Mouse (Mus musculus): ENCODE measurements around the gene Lsm14a.

Gene Lsm14a

DNA sequence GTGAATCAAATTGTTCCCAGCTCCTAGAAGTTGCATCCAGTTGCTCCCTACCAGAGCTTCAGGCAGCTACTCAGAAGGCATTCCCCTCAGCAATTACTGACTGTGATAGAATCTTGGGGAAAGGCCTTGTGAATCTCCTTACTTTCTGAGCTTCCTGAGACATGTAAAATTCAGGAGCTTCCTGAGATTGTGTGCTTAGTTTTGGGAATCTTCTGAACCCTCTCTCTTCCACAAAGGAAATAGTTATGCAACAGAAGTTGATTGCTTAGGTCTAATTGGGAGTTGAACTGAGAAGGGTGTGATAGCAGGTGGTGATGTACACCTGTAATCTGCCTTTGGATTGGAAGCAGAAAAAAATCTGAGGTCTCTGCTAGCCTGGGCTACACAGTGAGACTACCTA is at the start of gene Lsm14a:
Gene Lsm14a (minus strand): TSS at position 101 of the 400 bp plus-strand sequence.
- DNase-seq (ENCODE audit: low read depth, low spot score) = no peak

DNA sequence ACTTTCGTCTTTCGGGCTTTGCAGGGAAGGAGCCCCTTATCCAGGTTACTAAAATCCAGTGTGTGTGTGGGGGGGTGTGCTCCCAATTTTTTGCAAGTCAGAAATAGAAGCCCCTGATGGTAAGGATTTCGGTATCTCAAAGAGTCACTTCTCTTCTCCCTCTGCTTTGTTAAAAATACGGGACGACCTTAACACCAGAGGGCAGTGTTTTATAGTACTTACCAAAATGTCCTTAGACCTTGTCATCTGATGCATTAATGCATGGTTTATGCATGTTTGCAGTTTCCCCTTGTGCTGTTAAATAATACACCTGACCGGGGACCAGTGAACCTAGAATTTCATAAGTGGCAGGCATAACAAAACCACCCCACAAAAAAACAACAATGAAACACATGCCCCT is 45.8 kb upstream of the Lsm14a start:
- no peak for DNase-seq (ENCODE audit: low read depth, low spot score)

DNA sequence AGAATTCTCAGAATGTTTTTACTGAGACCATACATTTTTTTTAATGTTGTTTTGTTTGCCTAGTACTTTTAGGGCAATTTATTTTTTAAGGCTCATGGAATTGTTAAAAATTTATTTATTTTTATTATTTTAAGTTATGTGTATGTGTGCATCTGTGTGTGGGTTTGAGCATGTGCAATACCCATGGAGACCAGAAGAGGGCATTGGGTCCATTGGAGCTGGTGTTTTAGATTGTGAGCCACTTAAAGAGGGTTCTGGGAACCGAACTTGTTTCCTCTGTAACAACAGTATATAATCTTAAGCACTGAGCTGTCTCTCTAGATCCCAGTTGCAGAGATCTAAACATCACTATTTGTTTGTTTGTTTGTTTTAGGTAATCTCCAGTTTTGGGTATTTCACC is 40.5 kb upstream of the Lsm14a start:
- no peak for DNase-seq (ENCODE audit: low read depth, low spot score)

DNA sequence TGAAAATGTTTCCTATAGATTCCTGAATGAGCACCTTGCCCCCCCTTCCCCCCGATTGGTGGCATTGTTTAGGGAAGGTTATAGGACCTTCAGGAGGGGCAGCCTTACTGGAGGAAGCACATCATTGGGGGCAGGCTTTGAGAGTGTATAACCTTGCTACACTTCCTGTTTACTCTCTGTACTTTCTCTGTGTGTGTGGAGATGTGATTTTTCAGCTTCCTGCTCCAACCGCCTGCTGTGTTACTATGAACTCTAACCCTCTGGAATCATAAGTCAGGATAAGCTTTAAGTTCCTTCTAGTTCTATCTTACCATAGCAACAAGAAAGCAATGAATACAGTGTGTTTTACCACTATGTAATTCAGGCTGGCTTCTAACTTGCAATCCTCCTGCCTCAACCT is 28.1 kb upstream of the Lsm14a start:
- no peak for DNase-seq (ENCODE audit: low read depth, low spot score)

DNA sequence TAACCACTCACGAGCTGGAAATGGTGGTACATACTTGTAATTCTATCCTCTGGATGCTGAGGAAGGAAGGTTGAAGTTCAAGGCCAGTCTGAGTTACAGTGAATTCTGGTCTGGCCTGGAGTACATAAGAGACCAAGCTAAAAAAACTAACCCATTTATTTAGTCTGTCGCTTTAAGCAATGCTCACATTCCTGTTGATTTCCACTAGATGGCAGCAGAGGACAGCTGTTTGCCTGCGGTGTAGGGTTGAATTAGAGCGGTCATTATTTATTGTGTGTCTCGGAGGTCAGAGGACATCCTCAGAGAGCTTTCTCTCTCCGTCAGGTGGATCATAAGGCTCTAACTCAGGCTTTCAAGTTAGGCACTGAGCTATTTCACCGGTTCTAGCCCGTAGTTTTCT is 14.4 kb upstream of the Lsm14a start:
- DNase-seq (ENCODE audit: low read depth, low spot score) = peak; percentile 57

DNA sequence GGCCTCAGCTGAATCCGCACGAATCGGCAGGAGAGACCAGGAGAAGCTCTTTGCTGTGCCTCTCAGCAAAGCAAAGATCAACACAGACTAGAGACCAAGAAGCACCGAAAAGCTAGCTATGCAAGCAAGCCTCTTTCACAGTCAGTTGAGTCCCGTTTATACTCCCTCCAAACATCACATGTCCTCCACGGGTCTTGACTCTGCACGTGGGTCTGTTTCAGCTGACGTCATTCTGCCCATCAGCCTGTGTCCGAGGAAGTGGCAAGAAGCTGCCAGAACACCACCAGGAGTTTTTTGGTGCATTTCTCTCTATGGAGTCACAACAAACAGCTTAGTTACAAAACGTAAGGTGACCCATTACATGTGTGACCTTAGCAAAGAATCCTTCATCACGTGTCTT is 10.8 kb upstream of the Lsm14a start:
- no peak for DNase-seq (ENCODE audit: low read depth, low spot score)

DNA sequence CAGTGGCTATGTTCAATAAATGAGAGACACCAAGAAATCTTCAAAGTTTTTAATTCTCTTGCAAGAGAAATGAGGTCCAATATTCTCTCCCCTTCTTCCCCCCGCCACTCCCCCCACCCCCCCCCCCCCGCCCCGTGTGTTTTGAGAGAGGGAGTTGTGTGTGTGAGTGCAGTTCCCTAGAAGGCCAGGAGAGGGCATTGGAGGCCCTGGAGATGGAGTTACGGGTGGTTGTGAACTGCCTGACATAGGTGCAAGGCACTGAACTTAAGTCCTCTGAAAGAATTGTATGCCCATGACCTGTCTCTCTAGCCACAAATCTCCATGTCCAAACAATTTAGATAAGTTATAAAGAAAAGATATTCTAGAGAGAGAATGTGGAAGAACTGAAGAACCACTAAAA is 7.0 kb upstream of the Lsm14a start:
- DNase-seq (ENCODE audit: low read depth, low spot score) = no peak

DNA sequence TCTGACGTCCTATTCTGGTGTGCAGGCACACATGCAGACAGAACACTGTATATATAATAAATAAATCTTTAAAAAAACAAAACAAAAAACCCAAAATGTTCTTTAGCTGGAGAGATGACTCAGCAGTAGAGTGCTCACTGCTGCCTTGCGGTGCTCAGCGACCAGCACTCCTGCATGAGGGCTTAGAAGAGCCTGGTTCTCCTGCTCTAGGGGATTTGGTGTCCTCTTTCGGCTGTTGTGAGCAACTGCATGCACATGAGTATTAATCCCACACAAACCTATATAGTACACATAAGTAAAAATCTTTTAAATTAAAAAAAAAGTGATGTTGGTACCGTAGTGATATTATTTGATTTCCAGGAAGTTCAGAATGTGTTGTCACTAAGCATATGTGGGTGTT is 5.7 kb upstream of the Lsm14a start:
- DNase-seq (ENCODE audit: low read depth, low spot score) = no peak

DNA sequence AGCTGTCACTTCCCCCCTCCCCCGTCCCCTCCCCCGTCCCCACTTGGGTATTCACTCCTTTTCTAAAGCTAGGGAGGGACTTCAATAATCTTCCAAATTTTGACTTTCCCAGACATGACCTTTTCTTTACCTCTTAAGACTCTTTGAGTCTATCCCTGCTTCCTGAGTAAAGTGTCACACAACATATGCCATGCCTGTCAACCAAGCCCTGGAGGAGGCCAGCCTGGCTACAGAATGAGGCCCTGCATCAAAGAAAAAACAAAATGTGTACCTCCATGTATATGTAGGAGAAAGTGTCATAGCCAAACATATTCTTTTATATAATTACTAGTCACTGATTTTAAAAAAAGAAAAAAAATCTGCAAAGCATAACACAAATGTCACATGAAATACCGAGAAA is 3.7 kb upstream of the Lsm14a start:
- DNase-seq (ENCODE audit: low read depth, low spot score) = no peak

DNA sequence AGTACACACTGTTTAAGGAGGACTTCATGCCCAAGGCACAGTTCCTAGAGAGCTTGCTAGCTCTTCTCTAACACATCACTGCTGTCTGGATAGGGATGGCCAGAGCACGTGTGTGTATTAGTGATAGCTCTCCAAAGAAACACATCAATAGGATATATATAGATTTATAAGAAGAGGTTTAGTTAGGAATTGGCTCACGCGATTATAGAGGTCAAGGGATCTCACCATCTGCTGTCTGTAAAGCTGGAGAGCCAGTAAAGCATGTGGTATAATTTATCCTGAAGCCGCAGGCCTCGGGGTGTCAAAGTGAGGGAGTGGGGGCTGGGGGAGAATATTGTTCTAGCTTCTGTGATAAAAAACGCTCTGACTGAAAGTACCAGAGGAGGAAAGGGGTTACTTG is 2.6 kb upstream of the Lsm14a start:
- DNase-seq (ENCODE audit: low read depth, low spot score) = no peak

DNA sequence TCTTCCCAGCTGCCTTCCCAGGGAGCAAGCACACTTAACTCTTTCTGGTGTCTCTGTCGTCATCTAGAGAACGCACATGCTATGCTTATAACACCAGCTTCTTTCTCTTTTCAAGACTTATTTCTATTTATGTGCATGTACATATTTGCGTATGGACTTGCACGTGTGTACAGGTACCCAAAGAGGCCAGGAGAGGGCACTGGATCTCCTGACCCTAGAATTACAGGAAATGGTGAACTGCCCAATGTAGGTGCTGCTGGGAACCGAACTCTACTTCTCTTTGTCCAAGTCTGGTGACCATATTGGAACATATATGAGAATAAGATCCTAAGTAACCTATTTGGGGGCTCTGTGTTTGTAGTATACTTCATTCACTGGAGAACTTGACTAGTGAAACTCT is 1.5 kb upstream of the Lsm14a start:
- DNase-seq (ENCODE audit: low read depth, low spot score) = no peak

DNA sequence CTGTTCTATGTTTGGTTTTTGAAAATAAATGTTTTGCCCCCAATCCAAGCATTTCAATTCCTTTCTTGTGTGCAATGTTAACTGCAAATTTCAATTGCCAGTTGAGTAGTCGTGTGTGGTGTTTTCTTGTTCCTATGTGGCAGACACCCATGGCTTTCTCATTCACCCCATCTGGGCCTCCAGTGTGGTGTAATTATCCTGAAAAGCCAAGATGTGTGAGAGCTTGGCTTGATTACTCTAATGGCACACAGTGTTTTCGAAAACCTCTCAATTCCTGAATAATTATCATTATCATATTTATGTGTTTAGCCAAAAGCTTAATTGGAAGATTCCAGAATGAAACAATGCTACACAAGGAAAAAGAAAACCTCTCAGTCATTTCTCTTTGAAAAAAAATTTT is 976 bp upstream of the Lsm14a start:
- no peak for DNase-seq (ENCODE audit: low read depth, low spot score)

DNA sequence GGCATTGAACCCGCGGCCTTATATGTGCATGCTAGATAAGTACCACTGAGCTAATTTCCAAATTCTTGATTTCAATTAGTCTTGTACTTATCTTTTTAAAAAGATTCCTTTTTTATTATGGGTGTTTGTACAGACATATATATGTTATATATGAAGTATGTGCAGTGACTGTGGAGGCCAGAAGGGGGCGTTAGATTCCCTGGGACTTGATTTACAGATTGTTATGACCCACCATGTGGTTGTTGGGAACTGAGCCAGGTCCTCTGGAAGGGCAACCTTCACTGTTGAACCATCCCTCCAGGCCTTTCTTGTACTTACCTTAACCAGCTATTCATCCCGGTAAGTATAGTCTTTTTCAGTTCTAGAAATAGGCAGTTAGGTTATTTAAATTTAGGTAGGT is 780 bp downstream of the Lsm14a start:
- no peak for DNase-seq (ENCODE audit: low read depth, low spot score)

DNA sequence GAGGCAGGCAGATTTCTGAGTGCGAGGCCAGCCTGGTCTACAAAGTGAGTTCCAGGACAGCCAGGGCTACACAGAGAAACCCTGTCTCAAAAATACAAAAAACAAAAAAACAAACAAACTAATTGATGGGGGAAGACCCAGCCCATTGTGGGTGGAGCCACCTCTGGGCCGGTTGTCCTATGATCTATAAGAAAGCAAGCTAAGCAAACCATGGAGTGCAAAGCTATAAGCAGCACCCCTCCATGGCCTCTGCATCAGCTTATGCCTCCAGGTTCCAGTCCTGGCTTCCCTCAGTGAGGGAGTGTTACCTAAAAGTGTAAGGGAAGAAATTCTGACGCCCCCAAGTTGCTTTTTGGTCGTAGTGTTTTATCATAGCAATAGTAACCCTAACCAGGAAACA is 1.4 kb downstream of the Lsm14a start:
- DNase-seq (ENCODE audit: low read depth, low spot score) = no peak

DNA sequence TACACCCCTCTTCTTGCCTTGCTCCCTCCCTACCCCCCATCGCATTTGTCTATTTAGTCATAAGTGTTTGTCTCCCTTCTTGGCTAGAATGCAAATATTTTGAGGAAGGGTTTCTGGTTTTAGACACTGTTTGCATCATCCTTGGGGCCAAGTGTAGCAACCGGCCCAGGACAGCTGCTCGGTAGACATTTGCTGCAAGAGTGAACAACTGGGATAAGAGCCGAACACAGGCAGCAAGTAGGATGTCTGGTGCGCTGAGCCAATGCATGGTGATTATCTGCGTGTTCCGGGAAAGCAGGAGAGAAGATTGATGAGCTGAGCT is 2.3 kb downstream of the Lsm14a start:
- no peak for DNase-seq (ENCODE audit: low read depth, low spot score)

DNA sequence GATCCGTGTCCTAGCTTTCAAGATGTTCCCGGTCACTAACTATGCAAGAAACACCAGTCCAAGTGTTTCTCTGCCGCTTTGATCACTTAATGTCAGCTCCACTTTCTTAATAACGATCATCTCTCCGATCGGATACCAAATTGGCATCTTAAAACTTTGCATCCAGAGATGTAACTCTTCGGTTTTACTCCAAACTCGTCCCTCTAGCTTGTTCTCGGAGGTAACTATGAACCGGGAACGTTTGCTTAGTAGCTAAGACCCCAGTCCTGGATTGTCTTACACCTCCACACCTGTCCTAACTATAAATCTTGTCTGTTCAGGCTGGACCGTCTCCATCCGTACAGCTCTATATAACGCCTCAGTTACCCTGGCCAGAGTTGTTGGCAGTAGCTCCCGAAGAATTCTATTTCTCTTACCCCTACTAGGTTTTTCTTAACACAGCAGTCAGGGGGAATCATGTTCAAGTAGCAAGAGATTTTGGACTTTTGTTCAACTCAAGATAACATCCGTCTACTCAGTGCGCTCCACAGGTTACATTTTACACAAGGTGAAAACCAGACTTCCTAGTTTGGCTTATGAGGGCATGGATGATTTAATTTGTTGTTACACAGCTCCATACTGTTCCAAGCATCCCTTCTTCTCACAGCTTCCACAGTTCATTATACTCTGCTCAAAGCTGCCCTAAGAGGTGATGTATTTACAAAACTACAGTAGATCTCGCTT is 2.8 kb downstream of the Lsm14a start:
- DNase-seq (ENCODE audit: low read depth, low spot score) = no peak

DNA sequence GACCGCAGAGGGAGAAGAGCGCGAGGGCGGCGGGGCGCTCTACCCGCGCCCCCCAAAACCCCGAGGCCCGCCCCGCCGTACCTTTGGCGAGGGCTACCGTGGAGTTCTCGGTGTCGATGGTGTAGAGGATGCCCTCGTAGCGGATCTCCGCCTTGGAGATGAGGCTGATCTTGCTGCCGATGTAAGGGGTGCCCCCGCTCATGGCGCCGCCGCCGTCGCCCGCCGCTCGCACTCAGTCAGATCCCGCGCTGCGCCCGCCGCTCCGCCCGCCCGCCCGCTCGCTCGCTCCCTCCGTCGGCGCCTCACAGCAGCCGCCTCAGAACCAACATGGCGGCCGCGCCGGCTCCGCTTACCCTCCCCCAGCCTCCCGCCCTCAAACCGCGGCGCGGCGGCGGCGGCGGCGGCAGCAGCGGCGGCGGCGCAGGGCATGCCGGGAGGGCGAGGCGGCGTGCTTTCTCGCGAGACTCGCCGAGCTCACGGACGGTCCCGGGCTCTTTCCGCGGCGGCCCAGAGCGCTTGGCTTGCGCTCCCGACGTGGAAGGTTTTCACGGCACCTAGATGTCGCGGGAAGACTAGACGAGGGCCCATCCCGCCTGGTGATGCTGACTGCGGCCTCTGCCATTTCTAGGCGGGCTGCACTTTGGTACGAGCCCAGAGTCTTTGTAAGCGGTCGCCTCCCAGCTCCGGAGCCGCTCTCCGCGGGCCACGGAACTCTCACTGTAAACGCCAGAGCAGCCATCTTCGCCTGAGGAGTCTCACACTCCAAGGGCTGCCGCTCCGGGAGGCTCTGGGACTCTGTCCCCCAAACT is 3.6 kb downstream of the Lsm14a start:
- peak; percentile 89 for DNase-seq (ENCODE audit: low read depth, low spot score)

DNA sequence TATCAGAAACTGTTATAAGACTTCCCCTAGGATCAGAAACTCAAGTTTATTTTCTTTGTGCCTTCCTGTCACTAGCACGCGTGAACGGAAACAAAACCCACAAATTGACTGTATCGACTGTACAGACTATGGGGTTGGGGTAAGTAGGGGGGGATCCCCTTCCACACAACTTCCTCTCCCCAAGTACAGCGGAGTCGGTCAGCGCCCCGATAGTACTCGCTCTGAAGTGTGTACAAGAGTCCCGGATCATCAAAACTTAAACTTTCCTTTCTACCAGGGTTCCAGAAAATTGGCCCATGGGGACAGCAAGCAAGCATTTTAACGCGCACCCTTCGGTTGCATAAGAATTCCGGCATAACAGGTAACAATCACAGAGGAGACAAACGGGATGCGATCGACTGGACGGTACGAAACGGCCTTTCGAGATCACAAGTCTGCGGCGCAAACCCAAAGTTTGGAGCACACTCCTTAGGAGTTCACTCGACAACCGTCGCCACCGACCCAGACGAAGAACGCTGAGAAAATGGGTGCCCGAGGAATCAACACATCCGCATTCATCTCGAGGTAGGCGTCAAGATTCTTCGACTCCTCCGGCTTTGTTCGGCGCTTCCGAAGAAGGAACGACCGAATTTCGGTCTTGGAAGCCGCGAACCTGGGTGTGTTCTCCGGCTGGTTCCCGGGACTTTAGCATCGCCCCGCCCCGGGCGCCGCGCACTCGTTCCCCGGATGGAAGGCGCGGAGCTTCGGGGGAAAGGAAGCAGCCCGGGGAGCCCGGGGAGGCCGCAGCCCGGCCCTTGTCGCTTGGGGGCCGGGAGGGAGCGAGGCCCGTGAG is 4.5 kb downstream of the Lsm14a start:
- no peak for DNase-seq (ENCODE audit: low read depth, low spot score)

DNA sequence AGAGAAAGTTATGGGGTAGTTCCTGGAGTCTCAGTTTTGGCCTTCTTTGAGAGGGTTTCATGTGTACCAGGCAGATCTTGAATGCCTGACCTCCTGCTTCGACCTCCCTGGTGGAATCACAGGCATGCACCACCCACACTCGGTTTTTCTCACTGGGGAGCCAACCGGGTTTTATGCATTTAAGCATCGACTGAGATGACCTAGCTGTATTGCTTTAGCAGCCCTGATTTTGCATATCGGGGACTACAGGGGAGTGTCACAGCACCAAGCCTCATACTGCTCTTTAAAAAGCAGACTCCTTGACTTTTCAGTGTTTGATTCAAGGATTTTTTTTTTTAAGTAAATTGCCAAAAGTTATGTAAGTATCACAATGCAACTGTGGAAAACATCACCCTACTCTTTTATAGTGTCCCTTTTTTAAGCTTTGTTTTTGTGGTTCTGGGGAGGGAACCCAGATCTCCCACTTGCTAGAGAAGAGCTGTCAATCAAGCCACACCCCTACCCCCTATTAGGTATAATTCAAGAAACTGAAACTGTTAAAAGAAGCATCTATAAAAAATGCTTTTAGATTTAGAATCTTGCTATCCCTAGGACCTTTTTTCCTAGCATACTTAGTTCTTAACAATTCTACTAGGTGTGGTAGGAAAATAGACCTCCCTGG is 5.2 kb downstream of the Lsm14a start:
- no peak for DNase-seq (ENCODE audit: low read depth, low spot score)

DNA sequence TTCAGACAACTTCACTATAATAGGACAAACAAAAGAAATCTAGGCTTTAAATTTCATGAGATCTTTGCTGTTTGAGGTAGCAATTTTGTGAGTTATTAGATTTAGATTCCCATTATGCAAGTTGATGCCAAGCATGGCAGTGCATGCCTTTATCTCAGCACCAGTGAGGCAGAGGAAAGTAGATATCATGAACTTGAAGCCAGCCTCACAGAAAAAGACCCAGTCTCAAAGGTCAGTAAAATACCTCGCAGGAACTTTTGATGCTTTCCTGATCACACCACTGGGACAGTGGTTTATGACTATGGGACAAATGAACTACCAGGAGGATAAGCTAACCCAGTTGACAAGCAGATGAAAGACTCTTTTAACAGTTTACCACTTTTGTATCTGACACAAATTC is 10.3 kb downstream of the Lsm14a start:
- DNase-seq (ENCODE audit: low read depth, low spot score) = no peak

DNA sequence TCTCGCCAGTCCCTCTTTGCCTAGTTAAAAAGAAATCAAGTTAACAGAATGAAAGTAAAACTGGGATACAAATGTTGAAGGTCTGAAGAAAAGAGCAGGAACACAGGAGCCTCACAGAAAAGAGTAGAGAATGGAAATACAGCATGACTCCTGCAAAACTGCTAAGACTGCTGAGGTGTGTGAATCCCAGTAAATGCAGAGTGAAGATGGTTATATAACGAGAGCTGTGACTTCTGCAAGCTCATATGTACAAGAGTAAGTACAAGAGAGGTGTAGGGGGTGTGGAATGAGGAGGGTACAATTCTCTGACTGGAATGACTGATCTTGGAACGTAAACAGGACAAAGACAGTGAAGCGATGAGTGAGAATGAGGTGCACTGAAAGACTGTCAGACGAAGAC is 11.4 kb downstream of the Lsm14a start:
- no peak for DNase-seq (ENCODE audit: low read depth, low spot score)

DNA sequence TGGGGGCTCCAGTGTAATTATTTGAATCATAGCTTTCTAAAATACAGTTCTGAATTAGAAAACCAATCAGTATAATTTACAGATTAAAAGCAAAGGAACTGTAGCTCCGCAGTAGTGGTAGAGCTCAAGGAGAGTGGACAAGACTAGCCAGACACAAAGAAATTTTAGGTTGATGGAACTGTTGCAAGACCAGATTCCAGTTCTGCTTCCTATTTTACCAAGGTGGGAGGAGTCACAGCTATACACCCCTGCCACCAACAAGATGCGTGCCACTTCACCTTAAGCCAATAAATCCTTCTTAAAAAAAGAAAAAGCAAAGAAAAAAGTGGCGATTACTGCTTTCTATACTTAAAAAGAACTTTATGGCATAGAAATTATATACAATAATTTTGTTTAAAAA is 12.8 kb downstream of the Lsm14a start:
- no peak for DNase-seq (ENCODE audit: low read depth, low spot score)
